Mouse (Mus musculus) olfactory bulb, adult 2 months (tissue): ENCODE measurements around the gene Taf1. TPM values are rescaled to one million over a fixed set of nuclear protein-coding genes. Genes with fewer than 3 reads are reported as not detected.
"Not testable (repeated sequence)": the region's sequence is repeated elsewhere in the genome, so short reads cannot be mapped to it uniquely, and the experiment has no call there.

Source experiments
- H3K27ac ChIP-seq: fragments of 200-500 bp; 2 replicates; pipeline ENCODE4 v1.5.1; 2012; ENCODE audit warnings: low read depth, low read length; ENCODE audit not compliant: insufficient read depth
- H3K4me1 ChIP-seq: fragments of 200-500 bp; 2 replicates; pipeline ENCODE4 v1.6.1; 2012; ENCODE audit warnings: low read length; ENCODE audit not compliant: control insufficient read depth, insufficient read depth
- H3K4me3 ChIP-seq: fragments of 200-500 bp; 2 replicates; pipeline ENCODE4 v1.5.1; 2012; ENCODE audit warnings: mild to moderate bottlenecking, low read depth, low read length, moderate library complexity; ENCODE audit not compliant: insufficient read depth
- CTCF ChIP-seq: fragments of 200-500 bp; IDR thresholded peaks from 2 replicates; pipeline ENCODE4 v1.5.1; 2012; ENCODE audit warnings: low read depth, mild to moderate bottlenecking, low read length, moderate library complexity; ENCODE audit not compliant: insufficient read depth
- POLR2A ChIP-seq: fragments of 200-500 bp; IDR thresholded peaks from 2 replicates; pipeline ENCODE4 v1.6.1; 2012; ENCODE audit warnings: mild to moderate bottlenecking, low read depth, low read length, moderate library complexity; ENCODE audit not compliant: insufficient read depth
- WGBS: fragments of 180-500 bp; shearing (Covaris S2); methylation state at CpG from one replicate; pipeline ENCODE4 v1.1.7; 2018; 5-methylcytosine and 5-hydroxymethylcytosine counted together
- polyA plus RNA-seq: library from polyadenylated mRNA; stranded (reverse); fragments of >200 nt; gene quantifications from 2 replicates; pipeline ENCODE4 v1.2.4, GENCODE M21; 2012; ENCODE audit warnings: low replicate concordance; ENCODE audit not compliant: missing spikeins, insufficient read depth, insufficient read length

Gene Taf1
- polyA plus RNA-seq: not detected in 2 replicates

DNA sequence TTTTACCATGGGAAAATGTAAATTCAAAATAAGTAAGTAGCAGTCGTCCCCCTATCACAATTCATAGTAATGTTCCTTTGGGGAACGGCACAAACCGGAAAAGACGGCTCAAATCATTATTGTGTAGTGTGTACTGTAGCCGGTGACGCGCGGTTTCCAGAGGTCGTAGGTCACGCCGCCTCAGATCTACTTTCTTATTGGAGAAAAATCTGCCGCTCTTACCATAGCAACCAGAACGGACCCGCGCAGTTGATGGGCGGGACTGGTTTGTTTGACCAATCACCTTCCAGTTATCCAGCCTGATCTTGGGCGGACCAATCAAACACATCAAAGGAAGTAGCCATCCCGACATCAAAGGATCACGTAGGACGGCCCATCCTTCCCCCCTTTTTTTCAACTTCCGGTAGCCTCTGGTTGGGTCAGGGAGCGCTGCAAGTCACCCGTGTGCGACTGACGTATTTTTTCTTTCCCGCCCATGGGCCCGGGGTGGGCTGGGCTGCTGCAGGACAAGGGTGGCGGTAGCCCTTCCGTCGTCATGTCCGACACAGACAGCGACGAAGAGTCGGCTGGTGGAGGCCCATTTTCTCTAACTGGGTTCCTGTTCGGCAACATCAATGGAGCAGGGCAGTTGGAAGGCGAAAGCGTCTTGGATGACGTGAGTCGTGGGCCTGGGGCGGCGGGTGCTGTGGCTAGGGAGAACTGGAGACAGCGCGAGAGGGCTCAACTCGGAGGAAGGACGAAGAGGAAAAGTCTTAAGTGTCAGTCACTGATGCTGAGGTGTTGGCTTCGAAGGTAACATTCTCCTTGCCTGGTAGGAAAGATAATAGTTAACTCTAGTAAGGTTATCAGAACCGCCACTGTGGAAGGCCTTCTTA lies at the start of gene Taf1:
TSS of gene Taf1 (plus strand) at position 388 of the 875 bp plus-strand sequence.
- no peak for TF ChIP-seq CTCF
- 0 out of 2 replicates have a peak, but pooled peaks have one; percentile 32 for TF ChIP-seq POLR2A
- peak within 1 kb of the TSS; percentile 83 for H3K27ac ChIP-seq
- WGBS: 15% methylated on average over 47 of the region's 47 CpGs

DNA sequence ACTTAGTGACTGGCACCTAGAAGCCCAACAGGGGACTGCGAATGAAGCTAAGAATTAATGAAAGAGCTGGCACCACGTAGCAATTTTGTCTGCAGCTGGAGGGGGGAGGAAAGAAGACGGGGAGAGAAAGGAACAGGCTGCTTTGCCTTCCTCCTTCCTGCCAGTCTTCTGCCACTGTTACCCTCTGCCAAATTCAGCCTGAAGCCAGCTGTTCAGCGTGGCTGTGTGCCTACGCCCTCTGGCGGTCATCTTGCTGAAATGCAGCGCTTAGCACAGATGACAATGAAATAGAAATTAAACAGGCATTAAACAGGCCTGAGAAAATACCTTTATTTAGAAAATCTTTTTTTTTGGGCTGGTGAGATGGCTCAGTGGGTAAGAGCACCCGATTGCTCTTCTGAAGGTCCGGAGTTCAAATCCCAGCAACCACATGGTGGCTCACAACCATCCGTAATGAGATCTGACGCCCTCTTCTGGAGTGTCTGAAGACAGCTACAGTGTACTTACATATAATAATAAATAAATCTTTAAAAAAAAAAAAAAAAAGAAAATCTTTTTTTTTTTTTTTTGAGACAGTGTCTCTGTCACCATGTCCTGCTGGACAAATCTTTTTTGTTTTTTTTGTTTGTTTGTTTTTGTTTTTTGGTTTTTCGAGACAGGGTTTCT lies 45.9 kb upstream of the Taf1 start:
- not testable (repeated sequence) for H3K4me1 ChIP-seq, H3K27ac ChIP-seq, H3K4me3 ChIP-seq
- 22% methylated on average over 11 of the region's 12 CpGs for WGBS
- TF ChIP-seq CTCF: 0 out of 2 replicates have a peak, but pooled peaks have one; percentile 30

More for the DNA sequence above, at the start of gene Taf1:
- H3K4me3 ChIP-seq: peak within 1 kb of the TSS; percentile 74
- peaks cover 2% of the 10 kb centered on the region; the same call in 1 of the 2 replicates for H3K4me1 ChIP-seq

GRCm38 (mm10) chrX:101504636-101505035 lies 27.9 kb upstream of the Taf1 start:
- TF ChIP-seq CTCF (no peak), POLR2A (no peak)
- Histone ChIP-seq H3K4me1 (no peaks in the 10 kb centered on the region), H3K27ac (no peak overlapping the region), H3K4me3 (no peak overlapping the region)
- 12% methylated on average over 3 of the region's 3 CpGs for WGBS

DNA sequence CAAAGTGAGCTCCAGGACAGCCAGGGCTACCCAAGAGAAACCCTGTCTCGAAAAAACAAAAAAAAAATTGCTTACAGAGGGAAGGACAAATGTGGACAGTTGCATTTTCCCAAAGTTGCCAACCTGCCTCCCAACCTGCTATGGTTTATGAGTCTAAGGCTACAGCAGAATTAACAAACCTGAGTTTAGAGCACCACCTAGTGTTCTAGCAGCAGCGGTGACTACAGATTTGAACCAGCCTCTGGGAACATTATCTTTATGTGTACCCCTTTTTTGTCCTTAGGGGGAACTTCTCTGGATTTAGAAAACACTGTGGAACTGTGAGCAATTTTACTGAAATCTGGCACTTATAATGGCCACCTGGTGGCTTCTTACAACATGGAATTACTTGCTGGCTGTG lies 16.8 kb upstream of the Taf1 start:
- Histone ChIP-seq H3K27ac (no peak overlapping the region), H3K4me1 (no peaks in the 10 kb centered on the region), H3K4me3 (no peak overlapping the region)
- no peak for TF ChIP-seq POLR2A
- no peak for TF ChIP-seq CTCF
- WGBS: 7% methylated on average over 2 of the region's 2 CpGs

DNA sequence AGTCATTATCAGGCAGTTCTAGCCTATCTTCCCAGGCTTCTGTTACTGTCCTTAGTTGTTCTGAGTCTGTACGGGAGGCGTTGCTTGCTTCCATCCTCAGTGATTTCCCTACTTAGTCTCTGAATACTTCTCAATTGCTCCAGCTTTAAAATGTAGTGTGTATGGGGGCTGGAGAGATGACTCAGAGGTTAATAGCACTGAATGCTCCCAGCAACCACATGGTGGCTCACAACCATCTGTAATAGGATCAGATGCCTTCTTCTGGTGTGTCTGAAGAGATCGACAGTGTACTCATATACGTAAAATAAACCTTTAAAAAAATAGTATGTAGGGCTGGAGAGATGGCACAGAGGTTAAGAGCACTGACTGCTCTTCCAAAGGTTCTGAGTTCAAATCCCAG lies 14.5 kb upstream of the Taf1 start:
- H3K27ac ChIP-seq: no peak overlapping the region
- 62% methylated on average over 4 of the region's 4 CpGs for WGBS
- TF ChIP-seq CTCF: no peak
- no peak for TF ChIP-seq POLR2A
- no peak overlapping the region for H3K4me3 ChIP-seq
- H3K4me1 ChIP-seq: no peaks in the 10 kb centered on the region

GRCm38 (mm10) chrX:101522027-101522426 lies 10.5 kb upstream of the Taf1 start:
- H3K4me1 ChIP-seq: no peaks in the 10 kb centered on the region
- TF ChIP-seq POLR2A (no peak), CTCF (no peak)
- H3K27ac ChIP-seq: no peak overlapping the region
- H3K4me3 ChIP-seq: no peak overlapping the region
- 83% methylated on average over 15 of the region's 15 CpGs for WGBS

DNA sequence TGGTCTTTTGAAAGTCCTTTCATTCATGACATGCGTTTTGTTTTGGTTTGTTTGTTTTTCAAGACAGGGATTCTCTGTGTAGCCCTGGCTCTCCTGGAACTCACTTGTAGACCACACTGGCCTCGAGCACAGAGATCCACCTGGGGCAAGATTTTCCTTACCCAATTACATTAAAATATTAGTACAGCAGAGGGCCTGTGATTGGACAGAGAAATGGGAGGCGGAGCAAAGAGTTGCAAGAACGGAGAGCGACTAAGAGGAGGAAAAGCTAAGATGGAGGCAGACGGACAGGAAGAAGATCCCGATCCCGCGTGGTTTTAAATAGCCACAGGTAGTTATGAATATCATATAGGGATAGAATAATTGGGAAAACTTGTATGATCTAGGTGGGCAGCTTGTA lies 5.2 kb upstream of the Taf1 start:
- TF ChIP-seq POLR2A (no peak), CTCF (no peak)
- Histone ChIP-seq H3K4me1 (no peaks in the 10 kb centered on the region), H3K27ac (no peak overlapping the region), H3K4me3 (no peak overlapping the region)
- WGBS: 51% methylated on average over 9 of the region's 9 CpGs

DNA sequence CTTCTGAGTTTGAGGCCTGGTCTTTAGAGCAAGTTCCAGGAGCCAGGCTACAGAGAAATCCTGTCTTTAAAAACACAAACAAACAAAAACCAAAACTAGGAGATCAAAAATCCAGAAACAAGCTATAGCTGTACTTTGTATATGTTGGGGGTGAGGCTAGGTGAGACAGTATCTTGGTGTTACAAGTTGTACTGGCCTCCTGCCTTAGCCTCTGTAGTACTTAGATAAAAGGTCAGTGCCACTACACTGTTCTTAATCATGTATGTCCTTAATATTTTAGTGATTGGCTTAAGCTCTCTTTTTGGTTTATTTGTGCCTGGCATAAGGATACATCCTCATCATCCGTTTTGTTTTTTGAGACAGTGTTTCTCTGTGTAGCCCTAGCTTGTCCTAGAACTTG lies 52.9 kb downstream of the Taf1 start:
- WGBS: 88% methylated on average over 1 of the region's 1 CpGs
- Histone ChIP-seq H3K27ac (no peak overlapping the region), H3K4me3 (no peak overlapping the region), H3K4me1 (no peaks in the 10 kb centered on the region)
- TF ChIP-seq CTCF: no peak
- TF ChIP-seq POLR2A: no peak

- no peak for TF ChIP-seq POLR2A
- TF ChIP-seq CTCF: no peak
- Histone ChIP-seq H3K4me3 (no peak overlapping the region), H3K4me1 (0 out of 2 replicates have a peak, but pooled peaks cover 4% of the 10 kb centered on the region), H3K27ac (no peak overlapping the region)
- 94% methylated on average over 3 of the region's 3 CpGs for WGBS
Measured at GRCm38 (mm10) chrX:101616183-101616582, 83.6 kb downstream of the Taf1 start.
